Mouse (Mus musculus) yolk sac, embryonic 10.5 days (tissue): ENCODE data around the gene Bco1.

Experiments used
- DNase-seq: peaks from one replicate; pipeline ENCODE4 v3.0.0-alpha.2; 2017; ENCODE audit warnings: low spot score

Gene Bco1

DNA sequence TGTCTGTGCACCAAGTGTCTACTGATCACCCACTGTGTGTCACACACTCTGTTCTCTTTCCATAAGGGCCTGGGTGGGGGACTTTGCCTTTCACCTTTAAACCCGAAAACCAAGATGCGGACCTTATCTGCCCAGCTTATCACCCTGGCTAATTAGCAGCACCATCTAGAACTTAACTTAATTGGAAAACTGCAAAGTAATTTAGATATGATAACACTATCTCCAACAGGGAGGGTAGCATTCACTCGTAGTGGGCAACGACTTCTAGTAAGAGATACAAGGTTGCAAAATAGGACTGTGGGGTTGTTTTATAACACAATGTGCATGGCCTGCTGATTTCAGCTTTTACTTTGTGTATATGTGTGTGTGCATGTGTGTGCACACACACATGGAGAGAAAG is 5.9 kb upstream of the Bco1 start:
- DNase-seq, result no peak

DNA sequence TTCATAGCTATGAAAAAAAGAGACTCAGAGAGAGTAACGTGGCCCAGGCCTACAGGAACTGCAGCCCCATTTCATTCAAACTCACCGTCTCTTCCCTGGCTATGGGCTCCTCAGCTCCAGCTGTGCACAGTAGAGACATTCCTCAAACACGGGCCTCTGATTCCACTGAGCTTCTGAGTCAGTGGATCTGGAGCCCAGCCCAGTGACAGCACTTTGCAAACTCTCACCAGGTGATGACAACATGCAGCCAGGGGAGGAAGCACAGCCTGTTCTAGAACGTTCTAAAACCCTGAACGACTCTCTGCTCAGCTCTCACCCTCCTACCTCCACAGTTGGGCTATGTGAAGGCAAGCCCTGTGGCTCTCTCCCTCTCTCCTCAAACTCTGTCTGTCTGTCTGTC is 1.6 kb upstream of the Bco1 start:
- no peak for DNase-seq

DNA sequence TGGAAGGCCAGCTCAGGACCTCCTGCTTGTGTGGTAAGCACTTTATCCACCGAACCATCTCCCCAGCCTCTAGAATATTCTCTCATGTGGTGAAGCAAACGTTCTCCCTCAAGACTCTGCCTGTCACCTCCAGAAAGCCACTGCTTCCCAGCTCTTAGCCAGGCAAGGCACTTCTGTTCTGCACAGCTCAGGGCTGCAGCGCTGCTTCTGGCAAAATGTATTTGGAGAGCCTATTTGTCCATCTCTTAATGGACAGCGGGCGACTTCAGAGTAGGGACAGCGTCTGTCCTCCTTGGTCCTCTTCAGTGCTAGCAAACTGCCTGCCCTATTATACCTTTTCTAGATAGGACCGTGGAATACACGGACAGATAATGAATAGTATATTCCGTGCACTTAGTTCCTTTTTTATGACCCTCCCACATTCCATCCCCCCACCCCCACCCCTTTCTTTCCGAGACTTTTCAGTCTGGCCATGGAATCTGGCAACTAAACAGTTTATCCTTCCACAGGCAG is 1.5 kb downstream of the Bco1 start:
- DNase-seq, result peak; percentile 12

DNA sequence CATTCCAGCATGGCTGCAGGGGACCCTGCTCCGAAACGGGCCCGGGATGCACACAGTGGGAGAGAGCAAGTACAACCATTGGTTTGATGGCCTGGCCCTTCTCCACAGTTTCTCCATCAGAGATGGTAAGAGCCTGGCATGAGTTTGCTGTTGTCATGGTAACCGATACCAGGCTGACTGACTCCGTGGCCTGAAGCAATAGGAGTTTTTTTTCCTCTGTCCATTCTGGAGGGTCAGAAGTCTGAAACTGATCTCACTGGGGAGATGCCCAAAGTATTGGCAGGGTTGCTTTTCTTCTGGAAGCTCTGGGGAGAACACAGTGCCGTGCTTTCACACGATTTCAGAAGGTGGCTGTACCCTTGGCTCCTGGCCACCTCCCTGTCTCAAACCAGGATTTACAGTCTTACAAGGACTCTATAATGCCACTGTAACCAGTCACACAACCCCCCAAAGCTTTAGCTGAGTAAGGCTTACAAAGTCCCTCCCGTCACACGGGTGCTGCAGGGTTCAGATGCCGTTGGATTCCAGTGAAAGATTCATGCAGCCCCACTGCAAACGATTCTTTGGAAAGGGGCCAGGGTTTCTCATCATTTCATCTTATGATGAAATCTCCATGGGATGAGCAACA is 2.0 kb downstream of the Bco1 start:
- peak; percentile 33 for DNase-seq

DNA sequence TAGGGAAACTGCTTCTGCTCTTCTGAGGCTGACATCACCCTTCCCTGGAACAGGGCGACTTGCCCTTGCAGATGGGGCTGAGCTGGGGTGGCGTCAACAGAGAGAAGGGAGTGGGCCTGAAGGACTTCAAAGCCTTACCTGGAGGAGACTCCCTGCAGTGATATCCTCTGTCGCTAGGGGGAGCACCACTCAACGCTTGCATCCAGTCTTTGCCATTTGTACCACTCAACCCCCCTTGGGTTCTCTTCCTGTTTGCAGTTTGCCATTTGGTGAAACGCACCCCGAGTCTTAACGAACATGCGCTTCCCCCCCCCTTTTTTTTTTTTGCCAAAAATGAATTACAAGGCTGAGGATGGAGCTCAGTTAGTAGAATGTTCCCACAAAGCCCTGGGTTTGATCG is 11.9 kb downstream of the Bco1 start:
- peak; percentile 26 for DNase-seq

DNA sequence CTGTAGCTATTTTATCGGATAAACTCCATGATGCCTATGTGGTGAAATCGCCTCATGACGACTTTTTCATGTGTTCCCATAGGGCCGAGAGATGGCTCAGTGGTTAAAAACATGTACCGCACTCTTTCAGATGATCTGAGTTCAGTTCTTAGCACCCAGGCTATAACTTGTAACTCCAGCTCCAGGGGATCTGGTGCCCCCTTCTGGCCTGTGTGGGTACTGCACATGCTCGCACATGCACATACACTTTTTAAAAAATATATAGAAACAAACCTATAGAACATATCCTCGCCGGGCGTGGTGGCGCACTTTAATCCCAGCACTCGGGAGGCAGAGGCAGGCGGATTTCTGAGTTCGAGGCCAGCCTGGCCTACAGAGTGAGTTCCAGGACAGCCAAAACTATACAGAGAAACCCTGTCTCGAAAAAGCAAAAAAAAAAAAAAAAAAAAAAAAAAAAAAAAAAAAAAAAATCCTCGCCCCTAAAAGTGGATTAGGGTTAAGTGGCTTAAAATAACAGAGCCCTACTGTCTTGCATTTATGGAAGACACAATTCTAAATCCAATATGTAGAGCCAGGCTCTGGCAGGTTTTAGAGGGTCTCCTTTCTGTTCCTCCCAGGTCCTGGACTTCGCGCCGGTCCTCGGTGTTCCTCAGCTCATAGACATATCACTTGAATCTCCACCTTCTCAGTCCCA is 13.5 kb downstream of the Bco1 start:
- no peak for DNase-seq

DNA sequence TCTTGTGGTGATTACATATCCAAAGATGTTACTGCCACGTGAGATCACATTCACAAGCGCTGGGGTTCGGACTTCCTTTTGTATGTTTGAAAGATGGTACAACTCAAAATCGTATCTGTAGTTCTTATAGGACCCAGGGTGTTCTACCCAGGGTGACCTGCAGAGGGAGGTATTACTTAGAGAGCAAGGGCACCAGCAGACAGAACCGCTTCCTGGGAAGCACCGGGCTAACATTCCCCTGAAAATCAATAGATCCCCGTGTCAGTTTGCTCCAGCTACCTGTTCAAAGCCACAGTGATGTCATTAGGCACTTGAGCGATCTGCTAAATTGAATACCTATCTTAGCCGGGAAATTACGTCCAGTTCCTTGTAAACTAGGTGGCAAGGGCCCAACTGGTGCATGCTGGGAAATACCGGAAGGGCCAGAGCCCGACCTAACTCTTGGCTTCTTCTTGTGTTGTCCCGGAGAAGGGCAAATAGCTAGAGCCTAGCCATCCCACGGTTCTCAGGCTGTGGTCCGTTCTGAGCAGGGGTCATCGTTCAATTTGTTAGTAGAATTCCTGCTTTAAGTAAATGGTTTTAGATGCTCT is 14.2 kb downstream of the Bco1 start:
- no peak for DNase-seq

DNA sequence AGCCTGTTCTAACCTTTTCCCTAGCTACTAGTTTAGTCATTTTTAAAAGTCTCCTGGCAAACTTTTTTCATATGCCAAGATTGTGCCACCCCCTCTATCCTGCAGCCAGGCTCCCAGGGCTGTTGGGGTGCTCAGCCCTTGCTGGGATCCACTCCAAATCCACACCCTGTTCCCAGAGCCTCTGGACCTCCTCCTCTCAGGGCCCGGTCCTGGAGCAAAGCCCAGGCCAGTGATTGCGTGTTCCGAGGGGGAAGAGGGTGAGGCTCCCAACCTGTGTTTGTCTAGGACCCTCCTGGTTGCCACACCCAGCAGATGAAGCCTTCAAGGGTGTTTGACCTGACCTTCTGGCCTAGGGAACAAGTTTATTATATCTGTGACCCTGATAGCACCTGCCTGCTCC is 16.0 kb downstream of the Bco1 start:
- DNase-seq, result no peak

DNA sequence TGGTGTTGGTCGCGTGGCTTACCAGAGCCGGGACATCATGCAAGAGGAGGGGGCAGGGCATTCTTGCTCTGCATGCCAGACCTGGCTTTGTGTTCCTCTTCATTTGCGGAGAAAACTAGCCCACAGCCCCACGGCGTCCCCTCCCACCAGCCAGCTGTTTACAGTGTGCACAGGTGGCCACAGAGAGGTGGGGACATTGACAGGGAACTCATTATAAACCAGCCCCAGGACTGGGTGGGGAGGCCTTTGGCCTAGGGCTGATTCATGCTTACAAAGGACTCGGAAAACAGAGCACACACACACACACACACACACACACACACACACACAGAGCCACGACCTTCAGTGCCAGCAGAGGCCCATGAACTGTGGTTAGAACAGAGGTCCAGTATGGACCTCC is 16.6 kb downstream of the Bco1 start:
- DNase-seq, result no peak

DNA sequence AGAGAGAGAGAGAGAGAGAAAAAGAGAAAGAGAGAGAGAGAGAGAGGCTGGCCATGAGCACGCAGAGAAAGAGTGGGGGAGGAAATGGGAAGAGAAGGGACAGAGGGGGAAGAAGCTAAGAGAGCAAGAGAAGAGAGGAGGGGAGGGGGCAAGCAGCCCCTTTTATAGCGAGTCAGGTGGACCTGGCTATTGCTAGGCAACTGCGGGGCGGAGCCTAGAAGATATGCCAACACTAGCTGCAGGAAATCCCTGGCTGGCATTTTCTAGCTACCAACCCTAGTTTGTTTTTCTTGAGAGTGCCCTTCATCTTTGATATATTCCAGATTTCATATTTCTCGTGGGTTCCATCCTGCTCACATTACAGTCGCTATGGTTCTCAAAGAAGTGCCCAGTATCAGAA is 19.4 kb downstream of the Bco1 start:
- no peak for DNase-seq

DNA sequence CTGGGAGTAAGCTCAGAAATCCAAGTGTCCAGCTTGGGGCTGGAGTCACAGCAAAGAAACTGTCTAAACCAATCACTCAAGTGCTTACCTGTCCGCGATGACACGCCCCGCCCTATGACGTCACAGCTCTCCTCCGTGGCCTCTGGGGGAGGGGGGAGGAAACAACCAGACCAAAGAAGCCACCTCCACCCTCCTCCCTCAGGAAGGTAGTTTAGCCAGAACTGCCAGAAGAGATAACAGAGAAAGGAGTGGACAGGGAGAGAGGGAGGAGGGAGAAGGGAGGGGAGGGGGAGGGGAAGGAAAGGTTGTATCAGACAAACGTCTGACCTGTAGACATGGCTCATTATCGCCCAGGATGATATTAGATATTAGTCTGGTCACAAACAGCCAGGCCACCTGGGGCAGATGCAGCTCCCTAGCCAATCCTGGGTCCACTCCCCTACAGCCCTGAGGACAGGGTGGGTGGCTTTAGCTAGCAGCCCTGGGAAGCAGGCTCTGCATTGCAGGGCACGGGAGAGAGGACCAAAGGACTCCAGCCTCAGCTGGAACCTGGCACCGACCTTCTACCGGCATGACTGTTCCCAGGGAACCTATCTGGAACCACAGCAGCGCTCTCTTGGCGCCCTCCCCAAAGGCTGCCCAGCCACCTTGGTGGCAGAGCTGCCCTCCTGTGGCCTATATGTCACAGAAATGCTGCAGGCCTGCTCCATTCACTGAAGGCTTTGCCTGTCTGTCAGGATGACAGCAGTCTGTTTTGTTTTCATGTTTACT is 20.2 kb downstream of the Bco1 start:
- peak; percentile 92 for DNase-seq

DNA sequence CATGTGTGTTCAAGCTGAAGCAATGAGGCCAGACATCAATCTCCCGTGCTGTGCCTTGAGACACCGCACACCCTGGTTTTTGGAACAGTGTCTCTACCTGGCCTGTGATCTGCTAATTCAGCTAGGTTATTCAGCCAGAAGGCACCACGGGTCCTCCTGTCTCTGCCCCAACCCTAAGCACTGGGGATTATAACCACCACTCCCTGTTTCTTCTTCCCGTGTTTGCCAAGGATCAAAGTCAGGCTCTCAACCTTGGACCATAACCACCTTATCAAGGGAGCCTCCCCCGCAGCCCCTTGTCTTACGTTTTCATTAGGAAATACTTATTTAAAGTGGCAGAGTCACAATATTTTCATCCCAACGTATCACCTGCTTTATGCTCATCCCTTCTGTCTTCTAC is 20.9 kb downstream of the Bco1 start:
- peak; percentile 43 for DNase-seq

DNA sequence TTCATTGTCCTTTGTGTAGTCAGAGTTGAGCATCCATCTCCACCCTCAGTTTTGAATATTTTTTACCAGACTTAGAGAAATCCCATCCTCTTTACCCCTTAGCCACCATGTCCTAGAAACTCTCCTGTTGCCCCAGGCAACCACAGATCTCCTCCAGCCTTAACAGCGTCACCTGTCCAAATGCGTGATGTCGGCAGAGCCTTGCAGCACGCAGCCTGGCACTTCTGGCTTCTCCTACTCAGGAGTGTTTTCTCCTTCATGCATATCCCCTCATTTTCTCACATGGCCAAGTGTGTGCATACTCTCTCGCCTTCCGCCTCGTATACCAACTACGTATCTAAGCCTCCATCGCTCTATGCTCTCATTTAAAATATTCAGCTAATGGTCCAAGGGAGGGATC is 22.8 kb downstream of the Bco1 start:
- no peak for DNase-seq

DNA sequence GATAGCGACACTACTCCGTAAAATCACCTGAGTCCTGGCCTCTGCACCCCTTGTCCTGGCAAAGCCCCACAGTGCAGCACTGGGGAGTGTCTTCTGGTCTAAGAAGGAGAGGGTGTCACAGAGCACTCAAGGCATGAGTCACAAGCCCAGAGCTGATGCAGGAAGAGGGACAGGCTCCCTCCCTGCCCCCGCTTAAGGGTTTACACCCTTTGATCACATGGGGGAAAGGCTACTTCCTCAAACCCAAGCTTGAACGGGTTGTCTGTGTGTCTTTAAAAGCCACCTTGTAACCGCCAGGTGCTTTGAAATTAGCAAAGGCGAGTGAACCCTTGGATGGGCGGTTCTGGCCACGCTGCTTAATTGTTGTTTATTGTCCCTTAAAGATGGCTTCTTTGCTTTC is 25.6 kb downstream of the Bco1 start:
- DNase-seq, result no peak

DNA sequence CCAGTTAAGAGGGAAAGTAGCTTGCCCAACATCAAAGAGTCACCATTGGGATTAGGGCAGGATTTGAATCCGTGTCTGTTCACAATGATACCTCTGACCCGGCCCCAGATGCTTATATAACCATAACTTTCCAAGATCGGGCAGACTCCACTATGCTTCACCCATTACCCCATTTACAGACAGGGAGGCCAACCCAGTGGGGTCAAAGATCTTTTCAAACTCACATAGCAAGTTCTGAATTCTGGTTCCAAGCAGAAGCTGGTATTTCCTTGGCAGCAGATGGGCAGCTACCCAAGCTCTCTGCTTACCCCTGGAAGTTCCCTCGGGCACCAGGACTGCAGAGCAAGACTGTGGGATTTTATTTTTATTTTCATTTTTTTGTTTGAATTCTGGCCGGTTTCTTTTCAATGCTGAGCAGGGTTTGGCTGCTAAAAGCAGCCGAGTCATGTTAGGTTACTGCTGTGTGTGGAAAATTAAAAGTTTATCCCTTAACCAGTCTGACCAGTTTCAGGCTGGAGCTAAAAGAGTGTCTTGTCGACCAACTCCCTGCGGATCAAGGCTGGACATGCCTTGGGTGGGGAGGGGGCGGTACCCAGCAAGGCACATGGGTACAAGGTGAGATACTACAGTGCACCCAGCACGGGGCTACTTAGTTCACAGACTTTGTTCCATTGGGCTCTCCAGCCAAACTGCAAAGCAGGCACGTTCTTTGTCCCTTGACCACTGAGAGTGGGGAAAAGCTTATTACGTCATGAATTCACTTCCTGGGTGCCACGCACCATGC is 28.4 kb downstream of the Bco1 start:
- no peak for DNase-seq

DNA sequence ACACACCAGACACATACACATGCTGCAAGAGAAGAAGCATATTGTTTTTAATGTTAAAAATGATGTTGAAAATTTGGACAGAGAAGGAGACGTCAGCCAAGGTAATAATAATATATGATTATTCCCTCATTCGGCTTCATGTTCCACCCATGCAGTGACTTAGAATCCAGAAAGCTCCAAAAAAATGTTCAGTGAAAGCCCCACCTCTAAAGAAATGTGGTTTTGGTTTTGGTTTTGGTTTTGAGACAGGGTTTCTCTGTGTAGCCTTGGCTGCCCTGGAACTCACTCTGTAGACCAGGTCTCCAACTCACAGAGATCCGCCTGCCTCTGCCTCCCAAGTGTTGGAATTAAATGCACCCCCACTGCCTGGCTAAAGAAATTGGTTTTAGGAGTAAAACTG is 30.2 kb downstream of the Bco1 start:
- DNase-seq, result no peak

DNA sequence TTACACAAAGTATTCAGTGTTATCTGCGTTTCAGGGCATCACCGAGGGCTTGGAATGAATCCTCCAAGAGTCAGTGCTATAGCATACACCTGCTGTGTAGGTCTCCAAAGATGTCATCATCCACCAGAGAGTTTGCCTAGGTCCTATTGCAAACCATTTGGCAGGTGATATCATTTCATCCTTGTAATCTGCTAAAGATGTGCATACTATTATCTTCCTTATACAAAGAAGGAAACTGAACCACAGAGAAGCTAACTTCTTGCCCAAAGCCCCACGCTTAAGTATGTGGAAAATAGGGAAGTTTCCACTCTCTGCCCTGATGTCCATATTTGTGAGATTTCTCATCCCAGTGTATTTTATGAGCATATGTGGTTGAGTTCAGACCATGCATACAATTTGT is 30.8 kb downstream of the Bco1 start:
- DNase-seq, result no peak

DNA sequence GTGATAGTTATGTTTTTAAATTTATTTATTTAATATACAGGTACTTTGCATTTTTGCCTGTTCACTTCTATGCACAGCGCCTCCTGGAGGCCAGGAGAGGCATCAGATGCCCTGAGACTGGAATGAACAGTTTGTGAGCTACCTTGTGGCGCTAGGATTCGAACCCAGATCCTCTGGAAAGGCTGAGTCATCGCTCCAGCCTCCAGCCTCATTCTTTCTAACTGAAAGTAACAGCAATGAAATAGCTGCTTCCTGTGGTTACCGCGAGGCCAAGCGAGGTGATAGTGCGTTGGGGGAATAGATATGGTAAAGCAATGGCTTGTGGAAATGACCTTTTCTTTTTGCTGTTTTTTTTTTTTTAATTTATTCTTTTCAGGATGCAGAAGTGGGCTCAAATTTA is 31.4 kb downstream of the Bco1 start:
- DNase-seq, result no peak

DNA sequence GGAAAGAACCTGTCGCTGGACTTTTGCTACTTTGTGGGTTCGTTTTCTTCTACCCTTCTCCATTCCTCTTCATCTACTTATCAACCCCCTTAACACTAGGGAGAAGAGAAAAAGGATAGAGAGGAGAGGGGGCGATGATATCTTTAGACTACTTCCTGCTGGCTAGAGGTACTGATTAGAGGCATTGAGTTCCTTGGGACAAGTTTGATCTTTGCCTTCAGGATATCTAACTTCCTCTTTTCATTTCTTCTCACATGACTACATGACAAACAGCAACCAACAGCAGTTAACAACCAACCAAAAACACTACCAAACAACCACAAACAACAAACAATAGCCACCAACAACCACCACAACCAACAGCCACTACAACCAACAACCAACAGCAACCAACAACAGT is 38.0 kb downstream of the Bco1 start:
- no peak for DNase-seq

DNA sequence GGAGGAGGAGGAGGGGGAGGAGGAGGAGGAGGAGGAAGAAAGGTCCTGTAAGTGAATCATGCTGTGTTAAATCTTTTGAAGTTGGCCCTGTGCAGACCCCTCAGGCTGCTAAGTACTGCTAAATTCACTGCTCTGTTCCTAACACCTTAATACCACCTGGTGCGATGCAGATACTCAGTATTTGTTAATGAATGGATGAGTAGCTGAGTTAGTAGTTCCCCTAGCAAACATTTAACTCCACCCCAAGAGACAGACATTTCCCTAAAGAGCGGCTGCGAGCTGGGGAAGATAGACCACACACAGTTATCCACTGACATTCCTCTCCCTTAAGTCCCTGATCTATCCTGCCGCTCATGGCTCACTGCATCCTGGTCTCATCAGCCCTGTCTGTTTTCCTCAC is 40.7 kb downstream of the Bco1 start:
- DNase-seq, result no peak

DNA sequence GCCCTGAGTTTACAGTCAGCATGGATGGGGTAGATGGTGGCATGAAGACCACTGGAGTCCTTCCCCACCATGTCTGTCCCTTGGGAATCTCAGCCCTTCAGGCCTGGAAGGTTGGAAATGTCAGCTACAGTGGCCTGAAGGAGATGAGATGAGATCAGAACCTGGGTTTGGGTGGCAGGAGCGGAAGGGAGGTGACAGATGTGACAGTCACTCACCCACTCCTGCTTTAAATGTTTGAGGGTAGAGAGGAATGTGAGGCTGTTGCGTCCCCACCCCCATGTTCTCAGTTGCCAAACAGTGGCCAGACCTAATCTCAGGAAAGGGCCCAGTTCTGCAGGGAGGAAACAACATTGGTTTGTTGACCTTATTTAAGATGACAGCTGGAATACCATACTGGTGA is 41.1 kb downstream of the Bco1 start:
- no peak for DNase-seq

DNA sequence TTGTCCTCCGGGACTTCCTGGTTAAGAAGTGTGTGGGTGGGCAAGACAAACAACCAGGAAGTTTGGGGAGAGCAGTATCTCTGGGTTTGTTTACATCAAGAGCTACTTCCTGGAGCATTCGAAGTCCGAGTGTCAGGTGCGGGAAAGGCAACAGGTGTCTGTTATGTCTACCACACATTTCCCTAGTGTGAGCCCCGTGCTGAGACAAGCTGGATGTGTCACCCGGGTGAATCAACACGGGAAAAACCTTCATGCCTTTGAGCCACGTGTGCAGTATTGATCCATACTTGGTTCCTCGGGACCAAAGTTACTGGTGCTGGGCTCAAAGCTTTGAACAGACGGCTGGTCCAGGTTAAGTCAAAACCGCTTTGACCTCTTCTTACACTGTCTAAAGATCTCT is 41.7 kb downstream of the Bco1 start:
- no peak for DNase-seq
